Mouse (Mus musculus) CD4-positive naive resting alpha-beta T cell, adult 57 days (primary cell): Measurements from ENCODE around the gene Olfr791. TPM values are rescaled to one million over a fixed set of nuclear protein-coding genes. Genes with fewer than 3 reads are reported as not detected.

Experiments used
- total RNA-seq: library from RNA; stranded (reverse); gene quantifications from one replicate; pipeline ENCODE4 v1.2.4, GENCODE M21; 2023

Olfr791 gene
- total RNA-seq = not detected

GRCm38 (mm10) chr10:129521492-129521891 is at the start of gene Olfr791:
TSS of gene Olfr791 (plus strand) at chr10:129521792.

GRCm38 (mm10) chr10:129484452-129484851 is 37.1 kb upstream of the Olfr791 start, which contains the start of gene Olfr789:
TSS of gene Olfr789 (plus strand) at chr10:129484752.

GRCm38 (mm10) chr10:129498192-129498591 is 23.4 kb upstream of the Olfr791 start, which contains the start of gene Olfr790:
TSS of gene Olfr790 (plus strand) at chr10:129498492.

GRCm38 (mm10) chr10:129538862-129539261 is 17.3 kb downstream of the Olfr791 start, which contains the start of gene Olfr792:
TSS of gene Olfr792 (plus strand) at chr10:129539162.

GRCm38 (mm10) chr10:129567355-129567754 is 45.8 kb downstream of the Olfr791 start, which contains the start of gene Olfr794:
TSS of gene Olfr794 (plus strand) at chr10:129567655.

Other genes starting within 250 kb of the Olfr791 start
- not detected for gene Olfr780, start 203.7 kb upstream of the Olfr791 start, total RNA-seq
- gene Olfr781, start 192.9 kb upstream of the Olfr791 start, total RNA-seq = not detected
- gene Olfr782, start 172.9 kb upstream of the Olfr791 start, total RNA-seq = not detected
- 0.30 TPM for gene Olfr784, start 137.7 kb upstream of the Olfr791 start, total RNA-seq
- gene Olfr785, start 116.4 kb upstream of the Olfr791 start, total RNA-seq = not detected
- gene Olfr786, start 94.5 kb upstream of the Olfr791 start, total RNA-seq = not detected
- gene Olfr787, start 59.9 kb upstream of the Olfr791 start, total RNA-seq = not detected
- not detected for gene Olfr788, start 50.8 kb upstream of the Olfr791 start, total RNA-seq
- not detected for gene Olfr789, start 37.0 kb upstream of the Olfr791 start, total RNA-seq
- gene Olfr790, start 23.3 kb upstream of the Olfr791 start, total RNA-seq = not detected
- not detected for gene Olfr792, start 17.4 kb downstream of the Olfr791 start, total RNA-seq
- gene Olfr794, start 45.9 kb downstream of the Olfr791 start, total RNA-seq = not detected
- gene Olfr796, start 90.8 kb downstream of the Olfr791 start, total RNA-seq = not detected
- gene Olfr798, start 106.1 kb downstream of the Olfr791 start, total RNA-seq = not detected
- not detected for gene Olfr799, start 115.7 kb downstream of the Olfr791 start, total RNA-seq
- gene Olfr800, start 135.9 kb downstream of the Olfr791 start, total RNA-seq = not detected
- not detected for gene Olfr801, start 152.1 kb downstream of the Olfr791 start, total RNA-seq
- not detected for gene Olfr802, start 166.4 kb downstream of the Olfr791 start, total RNA-seq
- gene Olfr803, start 172.5 kb downstream of the Olfr791 start, total RNA-seq = not detected
- not detected for gene Olfr804, start 181.4 kb downstream of the Olfr791 start, total RNA-seq
- gene Olfr805, start 207.6 kb downstream of the Olfr791 start, total RNA-seq = not detected
- gene Olfr806, start 220.1 kb downstream of the Olfr791 start, total RNA-seq = not detected
- gene Olfr807, start 236.0 kb downstream of the Olfr791 start, total RNA-seq = not detected
- not detected for gene Olfr808, start 243.7 kb downstream of the Olfr791 start, total RNA-seq